Mouse (Mus musculus) liver, postnatal 0 days (tissue): ENCODE measurements around the gene Glb1. TPM values are rescaled to one million over a fixed set of nuclear protein-coding genes. Genes with fewer than 3 reads are reported as not detected.

Experiments used
- ATAC-seq: fragments of 200-750 bp; cut with Nextera tagmentation; 2 replicates; pipeline ENCODE4 v1.8.0; 2017; ENCODE audit warnings: mild to moderate bottlenecking, moderate library complexity
- DNase-seq: peaks from one replicate; pipeline ENCODE4 v3.0.0-alpha.2; 2016
- H3K27ac ChIP-seq: fragments of 300-500 bp; sonication (generic); 2 replicates; pipeline ENCODE4 v1.5.1; 2014; ENCODE audit warnings: antibody characterized with exemption, moderate library complexity, mild to moderate bottlenecking, low read depth
- H3K27me3 ChIP-seq: fragments of 300-500 bp; sonication (generic); 2 replicates; pipeline ENCODE4 v1.6.1; 2014; ENCODE audit warnings: low read length, control low read depth, mixed read lengths; ENCODE audit not compliant: insufficient read depth
- H3K36me3 ChIP-seq: fragments of 300-500 bp; sonication (generic); replicated peaks from 2 replicates; pipeline ENCODE4 v1.6.1; 2014; ENCODE audit warnings: mild to moderate bottlenecking, control low read depth, low read length, moderate library complexity, mixed read lengths; ENCODE audit not compliant: insufficient read depth
- H3K4me1 ChIP-seq: fragments of 300-500 bp; sonication (generic); 2 replicates; pipeline ENCODE4 v1.6.1; 2014; ENCODE audit warnings: antibody characterized with exemption, mild to moderate bottlenecking, control low read depth; ENCODE audit not compliant: insufficient read depth
- H3K4me2 ChIP-seq: fragments of 300-500 bp; sonication (generic); 2 replicates; pipeline ENCODE4 v1.6.1; 2014; ENCODE audit warnings: low read depth, mild to moderate bottlenecking, low read length, moderate library complexity, mixed read lengths
- H3K4me3 ChIP-seq: fragments of 300-500 bp; sonication (generic); 2 replicates; pipeline ENCODE4 v1.5.1; 2014; ENCODE audit warnings: low read depth, low read length
- H3K9ac ChIP-seq: fragments of 300-500 bp; sonication (generic); replicated peaks from 2 replicates; pipeline ENCODE4 v1.6.1; 2014; ENCODE audit warnings: mild to moderate bottlenecking, moderate library complexity
- H3K9me3 ChIP-seq: fragments of 300-500 bp; sonication (generic); 2 replicates; pipeline ENCODE4 v1.6.1; 2016; ENCODE audit warnings: mild to moderate bottlenecking, control low read depth, low read length, mixed read lengths
- CTCF ChIP-seq: sonication (generic); IDR thresholded peaks from 2 replicates; pipeline ENCODE4 v1.5.1; 2016; ENCODE audit warnings: antibody characterized with exemption, low read depth
- EP300 ChIP-seq: IDR thresholded peaks from 2 replicates; pipeline ENCODE4 v1.6.1; 2016; ENCODE audit warnings: antibody characterized with exemption, low read depth, mild to moderate bottlenecking
- WGBS: fragments of 180-500 bp; shearing (Covaris S2); extraction: QIAGEN DNeasy Blood & Tissue Kit; methylation state at CpG from one replicate; pipeline ENCODE4 v1.1.7; 2014; ENCODE audit not compliant: insufficient replicate concordance; 5-methylcytosine and 5-hydroxymethylcytosine counted together
- polyA plus RNA-seq: library from polyadenylated mRNA; unstranded; fragments of >200 nt; fragmentation: Nextera tagmentation; extraction: Ambion mirVana; gene quantifications from 2 replicates; pipeline ENCODE4 v1.2.1, GENCODE M21; 2015

The Glb1 gene
- polyA plus RNA-seq, 1 experiment from 2014 or later, result 10.3 TPM

GRCm38 (mm10) chr9:114504816-114505215 is 103.9 kb downstream of the Glb1 start, which contains the start of gene Ccr4:
TSS of gene Ccr4 (minus strand) at chr9:114504916.
- WGBS, result 77% methylated on average over 9 of the region's 9 CpGs
- no peak within 1 kb of the TSS for H3K4me2 ChIP-seq

GRCm38 (mm10) chr9:114506564-114506963 is 105.7 kb downstream of the Glb1 start:
- H3K27me3 ChIP-seq, result no peaks in the 10 kb centered on the region
- no peak overlapping the region for H3K9ac ChIP-seq
- no peak overlapping the region for H3K4me2 ChIP-seq
- no peak overlapping the region for H3K4me3 ChIP-seq
- no peaks in the 10 kb centered on the region for H3K36me3 ChIP-seq
- H3K4me1 ChIP-seq, result no peaks in the 10 kb centered on the region
- H3K9me3 ChIP-seq, result no peaks in the 10 kb centered on the region
- 57% methylated on average over 4 of the region's 4 CpGs for WGBS
- no peak for ATAC-seq
- no peak overlapping the region for H3K27ac ChIP-seq
- DNase-seq, result no peak
- TF ChIP-seq EP300, result no peak
- no peak for TF ChIP-seq CTCF

More at GRCm38 (mm10) chr9:114504816-114505215, 103.9 kb downstream of the Glb1 start, which contains the start of gene Ccr4:
- Histone ChIP-seq H3K27me3 (no peaks in the 10 kb centered on the region), H3K4me1 (no peaks in the 10 kb centered on the region), H3K4me3 (no peak within 1 kb of the TSS), H3K9me3 (no peaks in the 10 kb centered on the region), H3K9ac (no peak within 1 kb of the TSS), H3K36me3 (no peaks in the 10 kb centered on the region), H3K27ac (no peak within 1 kb of the TSS)
- TF ChIP-seq EP300 (no peak), CTCF (no peak)
- DNase-seq, result no peak
- no peak for ATAC-seq

GRCm38 (mm10) chr9:114507421-114507820 is 106.5 kb downstream of the Glb1 start:
- Histone ChIP-seq H3K27ac (no peak overlapping the region), H3K4me2 (no peak overlapping the region), H3K27me3 (no peaks in the 10 kb centered on the region), H3K36me3 (no peaks in the 10 kb centered on the region), H3K9me3 (no peaks in the 10 kb centered on the region), H3K9ac (no peak overlapping the region), H3K4me1 (no peaks in the 10 kb centered on the region), H3K4me3 (no peak overlapping the region)
- no peak for DNase-seq
- TF ChIP-seq EP300 (no peak), CTCF (no peak)
- no peak for ATAC-seq
- 74% methylated on average over 9 of the region's 9 CpGs for WGBS

- no peaks in the 10 kb centered on the region for H3K4me1 ChIP-seq
- 67% methylated on average over 9 of the region's 9 CpGs for WGBS
- TF ChIP-seq EP300, result no peak
- no peak for TF ChIP-seq CTCF
- H3K4me2 ChIP-seq, result no peak overlapping the region
- H3K4me3 ChIP-seq, result no peak overlapping the region
- H3K36me3 ChIP-seq, result no peaks in the 10 kb centered on the region; the same call in 1 of the 2 replicates
- no peak for DNase-seq
- no peaks in the 10 kb centered on the region for H3K27me3 ChIP-seq
- H3K9me3 ChIP-seq, result peaks cover 10% of the 10 kb centered on the region
- H3K27ac ChIP-seq, result no peak overlapping the region
- no peak for ATAC-seq
- no peak overlapping the region for H3K9ac ChIP-seq
Observed at GRCm38 (mm10) chr9:114509785-114510184, 108.9 kb downstream of the Glb1 start.

- H3K9ac ChIP-seq, result no peak overlapping the region
- H3K4me3 ChIP-seq, result no peak overlapping the region
- ATAC-seq (no peak), DNase-seq (no peak)
- H3K4me2 ChIP-seq, result no peak overlapping the region
- no peak overlapping the region for H3K27ac ChIP-seq
- H3K4me1 ChIP-seq, result no peaks in the 10 kb centered on the region
- H3K27me3 ChIP-seq, result no peaks in the 10 kb centered on the region
- H3K36me3 ChIP-seq, result no peaks in the 10 kb centered on the region; the same call in 1 of the 2 replicates
- 92% methylated on average over 21 of the region's 21 CpGs for WGBS
- peaks cover 10% of the 10 kb centered on the region for H3K9me3 ChIP-seq
- TF ChIP-seq EP300, result no peak
- TF ChIP-seq CTCF, result no peak
Observed at GRCm38 (mm10) chr9:114512831-114513230, 112.0 kb downstream of the Glb1 start.

GRCm38 (mm10) chr9:114515364-114515763 is 114.5 kb downstream of the Glb1 start, which contains the start of gene C130032M10Rik:
TSS of gene C130032M10Rik (plus strand) at chr9:114515697.
- no peak within 1 kb of the TSS for H3K4me3 ChIP-seq
- TF ChIP-seq CTCF (no peak), EP300 (no peak)
- no peaks in the 10 kb centered on the region; the same call in 1 of the 2 replicates for H3K36me3 ChIP-seq
- no peak within 1 kb of the TSS for H3K27ac ChIP-seq
- no peak within 1 kb of the TSS for H3K9ac ChIP-seq
- 74% methylated on average over 11 of the region's 11 CpGs for WGBS
- H3K27me3 ChIP-seq, result no peaks in the 10 kb centered on the region
- ATAC-seq (no peak), DNase-seq (no peak)
- H3K4me2 ChIP-seq, result no peak within 1 kb of the TSS
- H3K9me3 ChIP-seq, result peaks cover 10% of the 10 kb centered on the region
- H3K4me1 ChIP-seq, result no peaks in the 10 kb centered on the region
